Mouse (Mus musculus): ENCODE measurements around the gene Ppp1r12c. TPM values are rescaled to one million over a fixed set of nuclear protein-coding genes. Genes with fewer than 3 reads are reported as not detected.

The Ppp1r12c gene
- polyA plus RNA-seq, 1 experiment = 54.6 TPM

GRCm38 (mm10) chr7:4507220-4507619 lies 5.7 kb upstream of the Ppp1r12c start:
- Histone ChIP-seq H3ac (ENCODE audit: control insufficient read depth, insufficient read length, low read depth) (no peak overlapping the region), H3K27me3 (ENCODE audit: control insufficient read depth, insufficient read depth, insufficient read length) (no peaks in the 10 kb centered on the region), H3K4me3 (ENCODE audit: insufficient read depth, poor library complexity, severe bottlenecking) (no peak overlapping the region), H3K79me2 (ENCODE audit: control insufficient read depth, insufficient read depth) (no peaks in the 10 kb centered on the region), H3K79me3 (ENCODE audit: low read depth) (no peaks in the 10 kb centered on the region), H3K36me3 (ENCODE audit: control insufficient read depth, insufficient read depth) (no peaks in the 10 kb centered on the region)
- no peak for TF ChIP-seq USF1 (IDR thresholded peaks at IDR 0.05; ENCODE audit: low read depth)
- TF ChIP-seq CEBPB (IDR thresholded peaks at IDR 0.05; ENCODE audit: low read depth) = no peak
- TF ChIP-seq CTCF (IDR thresholded peaks at IDR 0.05; ENCODE audit: control insufficient read depth, insufficient read depth, insufficient read length) = no peak
- TF ChIP-seq FOSL1 (IDR thresholded peaks at IDR 0.05; ENCODE audit: insufficient read depth, low read length, poor library complexity, severe bottlenecking) = no peak

- H3K27me3 ChIP-seq (ENCODE audit: control insufficient read depth, insufficient read depth, insufficient read length) = no peaks in the 10 kb centered on the region
- no peaks in the 10 kb centered on the region for H3K36me3 ChIP-seq (ENCODE audit: control insufficient read depth, insufficient read depth)
- peaks cover 16% of the 10 kb centered on the region for H3K79me2 ChIP-seq (ENCODE audit: control insufficient read depth, insufficient read depth)
- peaks cover 12% of the 10 kb centered on the region for H3K79me3 ChIP-seq (ENCODE audit: low read depth)
- H3K4me3 ChIP-seq (ENCODE audit: insufficient read depth, poor library complexity, severe bottlenecking) = no peak overlapping the region
- H3ac ChIP-seq (ENCODE audit: control insufficient read depth, insufficient read length, low read depth) = no peak overlapping the region
- TF ChIP-seq FOSL1 (IDR thresholded peaks at IDR 0.05; ENCODE audit: insufficient read depth, low read length, poor library complexity, severe bottlenecking) = no peak
- no peak for TF ChIP-seq MAX (IDR thresholded peaks at IDR 0.05)
- TF ChIP-seq MYOG (IDR thresholded peaks at IDR 0.05; ENCODE audit: control insufficient read depth, extremely low read depth, insufficient read length) = no peak
- no peak for TF ChIP-seq CEBPB (IDR thresholded peaks at IDR 0.05; ENCODE audit: low read depth)
- TF ChIP-seq MYOD1 (IDR thresholded peaks at IDR 0.05; ENCODE audit: control insufficient read depth, insufficient read length, low read depth) = no peak
- TF ChIP-seq CTCF (IDR thresholded peaks at IDR 0.05; ENCODE audit: control insufficient read depth, insufficient read depth, insufficient read length) = no peak
- no peak for TF ChIP-seq USF1 (IDR thresholded peaks at IDR 0.05; ENCODE audit: low read depth)
Observed at GRCm38 (mm10) chr7:4504646-4505435, 3.4 kb upstream of the Ppp1r12c start.

DNA sequence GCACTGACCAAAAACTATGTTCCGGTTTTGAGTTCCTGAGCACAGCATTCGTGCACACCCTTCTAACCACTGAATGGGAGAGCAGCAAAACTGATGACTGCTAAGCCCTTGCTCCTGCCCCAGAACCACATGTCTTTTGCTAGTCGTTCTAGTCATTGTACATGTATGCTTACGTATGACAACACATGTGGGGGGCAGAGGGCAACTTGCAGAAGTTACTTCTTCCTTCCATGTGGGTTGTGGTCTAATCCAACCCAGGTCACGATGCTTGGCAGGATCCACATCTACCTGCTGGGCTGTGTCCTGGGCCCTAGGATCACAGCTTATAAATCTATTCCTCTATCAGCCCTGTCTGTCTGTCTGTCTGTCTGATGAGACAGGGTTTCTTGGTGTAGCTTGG lies 2.4 kb upstream of the Ppp1r12c start:
- H3K79me2 ChIP-seq (ENCODE audit: control insufficient read depth, insufficient read depth) = peaks cover 26% of the 10 kb centered on the region
- H3K79me3 ChIP-seq (ENCODE audit: low read depth) = peaks cover 22% of the 10 kb centered on the region
- no peaks in the 10 kb centered on the region for H3K36me3 ChIP-seq (ENCODE audit: control insufficient read depth, insufficient read depth)
- no peak overlapping the region for H3K4me3 ChIP-seq (ENCODE audit: insufficient read depth, poor library complexity, severe bottlenecking)
- no peaks in the 10 kb centered on the region for H3K27me3 ChIP-seq (ENCODE audit: control insufficient read depth, insufficient read depth, insufficient read length)
- H3ac ChIP-seq (ENCODE audit: control insufficient read depth, insufficient read length, low read depth) = no peak overlapping the region
- TF ChIP-seq MYOD1 (IDR thresholded peaks at IDR 0.05; ENCODE audit: control insufficient read depth, insufficient read length, low read depth) (no peak), FOSL1 (IDR thresholded peaks at IDR 0.05; ENCODE audit: insufficient read depth, low read length, poor library complexity, severe bottlenecking) (no peak), CTCF (IDR thresholded peaks at IDR 0.05; ENCODE audit: control insufficient read depth, insufficient read depth, insufficient read length) (no peak), CEBPB (IDR thresholded peaks at IDR 0.05; ENCODE audit: low read depth) (no peak), MAX (IDR thresholded peaks at IDR 0.05) (no peak), USF1 (IDR thresholded peaks at IDR 0.05; ENCODE audit: low read depth) (no peak), MYOG (IDR thresholded peaks at IDR 0.05; ENCODE audit: control insufficient read depth, extremely low read depth, insufficient read length) (no peak)

GRCm38 (mm10) chr7:4503100-4503499 lies 1.6 kb upstream of the Ppp1r12c start:
- H3K79me3 ChIP-seq (ENCODE audit: low read depth) = peaks cover 29% of the 10 kb centered on the region
- H3K4me3 ChIP-seq (ENCODE audit: insufficient read depth, poor library complexity, severe bottlenecking) = no peak overlapping the region
- TF ChIP-seq USF1 (IDR thresholded peaks at IDR 0.05; ENCODE audit: low read depth) (no peak), MYOG (IDR thresholded peaks at IDR 0.05; ENCODE audit: control insufficient read depth, extremely low read depth, insufficient read length) (no peak), FOSL1 (IDR thresholded peaks at IDR 0.05; ENCODE audit: insufficient read depth, low read length, poor library complexity, severe bottlenecking) (no peak)
- no peaks in the 10 kb centered on the region for H3K36me3 ChIP-seq (ENCODE audit: control insufficient read depth, insufficient read depth)
- H3K79me2 ChIP-seq (ENCODE audit: control insufficient read depth, insufficient read depth) = peaks cover 34% of the 10 kb centered on the region
- no peak overlapping the region for H3ac ChIP-seq (ENCODE audit: control insufficient read depth, insufficient read length, low read depth)
- no peaks in the 10 kb centered on the region for H3K27me3 ChIP-seq (ENCODE audit: control insufficient read depth, insufficient read depth, insufficient read length)

DNA sequence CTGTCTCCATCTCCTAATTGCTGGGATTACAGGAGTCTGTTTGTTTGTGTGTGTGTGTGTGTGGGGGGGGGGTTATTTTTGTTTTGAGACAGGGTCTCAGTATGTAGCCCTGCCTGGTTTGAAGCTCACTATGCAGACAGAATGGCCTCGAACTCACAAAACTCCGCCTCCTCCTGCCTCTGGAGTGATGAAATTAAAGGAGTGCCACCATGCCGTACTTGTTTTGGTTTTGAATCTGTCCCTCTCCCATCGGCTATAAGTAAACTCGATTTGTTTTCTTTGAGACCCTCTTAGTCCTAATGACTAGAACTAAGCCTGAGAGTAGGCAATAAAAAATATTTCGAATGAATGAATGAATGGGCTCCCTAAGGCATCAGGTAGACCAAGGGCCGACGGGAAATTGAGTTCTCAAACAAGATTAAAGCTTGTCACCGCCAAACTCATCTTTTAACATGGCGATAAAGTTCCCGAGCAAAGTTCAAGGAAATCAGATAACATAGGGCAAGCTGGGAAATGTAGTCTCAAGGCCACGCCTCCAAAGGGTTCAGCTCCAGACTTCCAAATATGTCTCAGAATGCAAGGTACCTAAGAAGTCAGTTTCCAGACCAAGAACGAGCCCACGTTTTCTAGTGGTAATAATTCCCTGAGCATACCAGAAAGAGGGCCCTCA lies 1.1 kb upstream of the Ppp1r12c start:
- H3K79me2 ChIP-seq (ENCODE audit: control insufficient read depth, insufficient read depth) = peaks cover 39% of the 10 kb centered on the region
- H3K27me3 ChIP-seq (ENCODE audit: control insufficient read depth, insufficient read depth, insufficient read length) = no peaks in the 10 kb centered on the region
- TF ChIP-seq FOSL1 (IDR thresholded peaks at IDR 0.05; ENCODE audit: insufficient read depth, low read length, poor library complexity, severe bottlenecking) = no peak
- no peak for TF ChIP-seq MYOD1 (IDR thresholded peaks at IDR 0.05; ENCODE audit: control insufficient read depth, insufficient read length, low read depth)
- no peak for TF ChIP-seq CTCF (IDR thresholded peaks at IDR 0.05; ENCODE audit: control insufficient read depth, insufficient read depth, insufficient read length)
- no peak for TF ChIP-seq MAX (IDR thresholded peaks at IDR 0.05)
- no peak for TF ChIP-seq USF1 (IDR thresholded peaks at IDR 0.05; ENCODE audit: low read depth)
- TF ChIP-seq MYOG (IDR thresholded peaks at IDR 0.05; ENCODE audit: control insufficient read depth, extremely low read depth, insufficient read length) = no peak
- TF ChIP-seq CEBPB (IDR thresholded peaks at IDR 0.05; ENCODE audit: low read depth) = no peak
- H3K4me3 ChIP-seq (ENCODE audit: insufficient read depth, poor library complexity, severe bottlenecking) = peak overlapping the region; percentile 11
- H3ac ChIP-seq (ENCODE audit: control insufficient read depth, insufficient read length, low read depth) = peak overlapping the region; percentile 4
- H3K79me3 ChIP-seq (ENCODE audit: low read depth) = peaks cover 33% of the 10 kb centered on the region
- no peaks in the 10 kb centered on the region for H3K36me3 ChIP-seq (ENCODE audit: control insufficient read depth, insufficient read depth)

Data from C2C12 (cell line).